Mouse (Mus musculus): ENCODE results near the gene Siva1. TPM values are rescaled to one million over a fixed set of nuclear protein-coding genes. Genes with fewer than 3 reads are reported as not detected.
A peak's percentile ranks its signal among the peaks of the same experiment; 100 is the strongest.

Siva1 gene
- total and polyA plus RNA-seq, 2 experiments from 2014 or later, result 62.2 to 107 TPM

DNA sequence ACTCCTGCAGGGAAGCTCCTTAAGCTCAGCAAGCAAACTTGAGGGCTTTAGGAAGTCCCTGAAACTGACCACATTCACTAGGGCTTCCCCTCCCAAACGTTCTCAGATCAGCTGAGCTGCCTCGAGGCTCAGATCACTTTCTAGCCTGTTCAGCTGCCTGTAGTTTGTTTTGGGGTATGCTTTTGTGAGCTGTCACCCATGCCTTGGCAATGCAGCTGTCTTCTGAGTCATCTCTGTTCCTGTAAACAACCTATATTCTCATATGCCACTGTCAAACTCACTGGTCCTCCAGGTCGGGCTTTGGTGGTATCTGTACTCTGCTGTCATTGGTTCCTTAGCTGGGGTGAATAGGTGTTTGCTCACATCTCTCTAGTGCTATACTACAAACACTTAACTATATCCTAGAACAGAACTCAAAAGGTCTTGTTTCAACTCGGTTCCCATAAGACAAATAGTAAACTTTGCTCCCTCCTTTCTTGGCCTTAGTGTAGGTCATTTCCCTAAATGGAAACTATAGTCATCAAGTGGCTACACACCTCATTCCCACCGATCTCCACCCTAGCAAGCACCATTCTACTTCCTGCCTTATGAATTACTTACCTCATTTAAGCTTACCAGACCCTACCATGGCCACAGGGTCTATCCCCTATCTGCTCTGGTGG, 7.4 kb downstream of the Siva1 start:
- Histone ChIP-seq H3K4me3 (ENCODE audit: low read depth, low read length) (no peak overlapping the region), H3K9me3 (replicated peaks; ENCODE audit: control insufficient read depth, low read length) (no peaks in the 10 kb centered on the region), H3K27ac (ENCODE audit: low read depth) (no peak overlapping the region), H3K4me1 (ENCODE audit: control insufficient read depth, insufficient read depth) (peaks cover 3% of the 10 kb centered on the region; the same call in 1 of the 2 replicates), H3K4me2 (ENCODE audit: low read depth, low read length) (no peak overlapping the region), H3K27me3 (ENCODE audit: control insufficient read depth, insufficient read depth, low read length) (no peaks in the 10 kb centered on the region), H3K36me3 (replicated peaks; ENCODE audit: control insufficient read depth, insufficient read depth, low read length) (peaks cover 53% of the 10 kb centered on the region), H3K9ac (replicated peaks; ENCODE audit: low read depth, low read length) (no peak overlapping the region)
- no peak for ATAC-seq (ENCODE audit: insufficient read depth, low read depth)
- DNase-seq (ENCODE audit: low spot score), result no peak
- 67% methylated on average over 5 of the region's 5 CpGs for WGBS
- TF ChIP-seq CTCF (IDR thresholded peaks at IDR 0.05; ENCODE audit: low read depth), result no peak
- no peak for TF ChIP-seq EP300 (IDR thresholded peaks at IDR 0.05; ENCODE audit: low read depth)

DNA sequence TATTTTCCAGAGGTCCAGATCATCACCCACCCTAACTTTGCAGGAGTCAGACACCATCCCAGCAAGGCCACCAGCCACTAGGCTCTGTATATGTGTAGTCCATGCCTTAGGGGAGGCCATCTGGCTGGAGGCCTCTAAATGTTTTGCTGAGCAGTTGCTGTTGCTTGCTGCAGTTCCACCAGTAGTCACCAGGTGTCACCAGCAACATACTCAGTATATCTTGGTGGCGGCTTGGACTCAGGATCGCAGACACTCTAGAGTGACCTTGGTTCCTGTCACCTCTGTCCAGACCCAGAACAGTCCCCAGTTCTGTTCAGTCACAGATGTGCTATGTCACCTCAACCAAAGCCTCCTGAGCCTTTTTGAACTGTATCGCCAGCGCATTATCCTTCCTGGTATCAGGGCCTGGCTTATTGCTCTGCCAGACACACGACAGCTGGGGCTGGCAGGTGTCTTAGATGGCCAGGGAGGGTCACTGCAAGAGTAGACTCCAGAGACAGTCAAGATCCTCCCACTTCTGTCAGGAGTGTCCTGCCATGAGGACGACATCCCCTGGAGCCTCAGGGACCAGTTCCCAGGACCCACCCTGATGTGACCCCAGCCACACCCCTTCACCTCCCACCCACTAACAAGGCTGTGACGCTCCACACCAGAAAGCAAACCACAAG, 8.8 kb downstream of the Siva1 start:
- H3K9ac ChIP-seq (replicated peaks; ENCODE audit: low read depth, low read length), result no peak overlapping the region
- H3K4me2 ChIP-seq (ENCODE audit: low read depth, low read length), result no peak overlapping the region
- H3K27me3 ChIP-seq (ENCODE audit: control insufficient read depth, insufficient read depth, low read length), result no peaks in the 10 kb centered on the region
- WGBS, result 18% methylated on average over 7 of the region's 7 CpGs
- DNase-seq (ENCODE audit: low spot score), result peak; percentile 89
- peaks cover 3% of the 10 kb centered on the region; the same call in 1 of the 2 replicates for H3K4me1 ChIP-seq (ENCODE audit: control insufficient read depth, insufficient read depth)
- H3K27ac ChIP-seq (ENCODE audit: low read depth), result peak overlapping the region; percentile 79
- ATAC-seq (ENCODE audit: insufficient read depth, low read depth), result peak; percentile 88
- peak; percentile 99 for TF ChIP-seq CTCF (IDR thresholded peaks at IDR 0.05; ENCODE audit: low read depth)
- TF ChIP-seq EP300 (IDR thresholded peaks at IDR 0.05; ENCODE audit: low read depth), result no peak
- H3K4me3 ChIP-seq (ENCODE audit: low read depth, low read length), result no peak overlapping the region
- H3K9me3 ChIP-seq (replicated peaks; ENCODE audit: control insufficient read depth, low read length), result no peaks in the 10 kb centered on the region
- peaks cover 61% of the 10 kb centered on the region for H3K36me3 ChIP-seq (replicated peaks; ENCODE audit: control insufficient read depth, insufficient read depth, low read length)

GRCm38 (mm10) chr12:112654076-112654475, 9.6 kb downstream of the Siva1 start:
- ATAC-seq (ENCODE audit: insufficient read depth, low read depth) (no peak), DNase-seq (ENCODE audit: low spot score) (no peak)
- 82% methylated on average over 5 of the region's 5 CpGs for WGBS
- Histone ChIP-seq H3K9ac (replicated peaks; ENCODE audit: low read depth, low read length) (no peak overlapping the region), H3K27ac (ENCODE audit: low read depth) (peak overlapping the region; percentile 79), H3K4me3 (ENCODE audit: low read depth, low read length) (no peak overlapping the region), H3K4me1 (ENCODE audit: control insufficient read depth, insufficient read depth) (peaks cover 3% of the 10 kb centered on the region; the same call in 1 of the 2 replicates), H3K36me3 (replicated peaks; ENCODE audit: control insufficient read depth, insufficient read depth, low read length) (peaks cover 67% of the 10 kb centered on the region), H3K27me3 (ENCODE audit: control insufficient read depth, insufficient read depth, low read length) (no peaks in the 10 kb centered on the region), H3K9me3 (replicated peaks; ENCODE audit: control insufficient read depth, low read length) (no peaks in the 10 kb centered on the region), H3K4me2 (ENCODE audit: low read depth, low read length) (no peak overlapping the region)
- TF ChIP-seq EP300 (IDR thresholded peaks at IDR 0.05; ENCODE audit: low read depth) (no peak), CTCF (IDR thresholded peaks at IDR 0.05; ENCODE audit: low read depth) (no peak)

DNA sequence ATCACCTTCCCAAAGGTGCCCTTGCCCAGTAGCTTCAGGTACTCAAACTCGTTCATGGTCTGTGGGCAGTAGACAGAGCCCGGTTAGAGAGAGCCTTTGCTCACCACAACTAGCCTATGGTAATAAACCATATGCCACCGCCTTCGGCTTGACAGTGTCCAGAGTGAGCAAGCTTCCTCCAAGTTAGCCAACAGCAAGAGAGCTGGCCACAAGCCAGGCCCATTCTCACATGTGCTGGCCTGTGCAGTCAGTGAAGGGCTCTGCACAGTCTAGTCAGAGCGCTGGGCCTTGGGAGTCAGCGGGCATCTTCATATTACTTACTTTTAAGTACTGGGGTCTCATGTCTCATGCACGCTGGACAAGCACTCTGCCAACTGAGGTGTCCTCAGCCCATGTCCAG, 14.1 kb downstream of the Siva1 start:
- peaks cover 88% of the 10 kb centered on the region for H3K36me3 ChIP-seq (replicated peaks; ENCODE audit: control insufficient read depth, insufficient read depth, low read length)
- no peak for DNase-seq (ENCODE audit: low spot score)
- H3K27me3 ChIP-seq (ENCODE audit: control insufficient read depth, insufficient read depth, low read length), result no peaks in the 10 kb centered on the region
- H3K4me3 ChIP-seq (ENCODE audit: low read depth, low read length), result no peak overlapping the region
- H3K9me3 ChIP-seq (replicated peaks; ENCODE audit: control insufficient read depth, low read length), result no peaks in the 10 kb centered on the region
- no peak overlapping the region for H3K9ac ChIP-seq (replicated peaks; ENCODE audit: low read depth, low read length)
- ATAC-seq (ENCODE audit: insufficient read depth, low read depth), result no peak
- H3K4me1 ChIP-seq (ENCODE audit: control insufficient read depth, insufficient read depth), result peaks cover 14% of the 10 kb centered on the region
- TF ChIP-seq EP300 (IDR thresholded peaks at IDR 0.05; ENCODE audit: low read depth) (no peak), CTCF (IDR thresholded peaks at IDR 0.05; ENCODE audit: low read depth) (no peak)
- no peak overlapping the region for H3K27ac ChIP-seq (ENCODE audit: low read depth)
- no peak overlapping the region for H3K4me2 ChIP-seq (ENCODE audit: low read depth, low read length)
- WGBS, result 70% methylated on average over 7 of the region's 7 CpGs

DNA sequence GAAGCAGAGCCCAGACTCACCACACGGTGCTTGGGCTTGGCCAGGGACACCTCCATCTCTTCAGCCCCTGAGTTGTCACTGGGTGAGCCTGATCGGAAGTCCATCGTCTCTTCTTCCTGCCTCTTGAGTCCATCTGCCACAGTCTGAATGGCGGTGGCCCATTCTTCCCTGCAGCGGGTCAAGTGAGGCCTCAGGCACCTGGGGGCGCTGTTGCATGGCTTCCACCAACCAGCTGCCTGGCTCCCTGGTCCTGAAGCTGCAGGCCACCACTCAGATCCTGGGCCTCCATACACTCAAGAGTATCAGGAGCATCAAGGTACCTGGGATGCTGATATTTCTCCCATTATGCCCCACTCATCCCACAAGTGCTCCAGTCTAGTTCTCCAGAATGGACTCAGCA, 14.6 kb downstream of the Siva1 start:
- ATAC-seq (ENCODE audit: insufficient read depth, low read depth) (no peak), DNase-seq (ENCODE audit: low spot score) (no peak)
- Histone ChIP-seq H3K4me3 (ENCODE audit: low read depth, low read length) (no peak overlapping the region), H3K9me3 (replicated peaks; ENCODE audit: control insufficient read depth, low read length) (no peaks in the 10 kb centered on the region), H3K36me3 (replicated peaks; ENCODE audit: control insufficient read depth, insufficient read depth, low read length) (peaks cover 91% of the 10 kb centered on the region), H3K9ac (replicated peaks; ENCODE audit: low read depth, low read length) (no peak overlapping the region), H3K4me1 (ENCODE audit: control insufficient read depth, insufficient read depth) (peaks cover 14% of the 10 kb centered on the region), H3K27ac (ENCODE audit: low read depth) (no peak overlapping the region), H3K4me2 (ENCODE audit: low read depth, low read length) (no peak overlapping the region), H3K27me3 (ENCODE audit: control insufficient read depth, insufficient read depth, low read length) (no peaks in the 10 kb centered on the region)
- WGBS, result 73% methylated on average over 6 of the region's 6 CpGs
- no peak for TF ChIP-seq EP300 (IDR thresholded peaks at IDR 0.05; ENCODE audit: low read depth)
- TF ChIP-seq CTCF (IDR thresholded peaks at IDR 0.05; ENCODE audit: low read depth), result peak; percentile 44

Measured in heart, postnatal 0 days (tissue).